Mouse (Mus musculus): ENCODE measurements around the gene Map2k6.
"Not testable (repeated sequence)": the region's sequence is repeated elsewhere in the genome, so short reads cannot be mapped to it uniquely, and the experiment has no call there.

The Map2k6 gene

DNA sequence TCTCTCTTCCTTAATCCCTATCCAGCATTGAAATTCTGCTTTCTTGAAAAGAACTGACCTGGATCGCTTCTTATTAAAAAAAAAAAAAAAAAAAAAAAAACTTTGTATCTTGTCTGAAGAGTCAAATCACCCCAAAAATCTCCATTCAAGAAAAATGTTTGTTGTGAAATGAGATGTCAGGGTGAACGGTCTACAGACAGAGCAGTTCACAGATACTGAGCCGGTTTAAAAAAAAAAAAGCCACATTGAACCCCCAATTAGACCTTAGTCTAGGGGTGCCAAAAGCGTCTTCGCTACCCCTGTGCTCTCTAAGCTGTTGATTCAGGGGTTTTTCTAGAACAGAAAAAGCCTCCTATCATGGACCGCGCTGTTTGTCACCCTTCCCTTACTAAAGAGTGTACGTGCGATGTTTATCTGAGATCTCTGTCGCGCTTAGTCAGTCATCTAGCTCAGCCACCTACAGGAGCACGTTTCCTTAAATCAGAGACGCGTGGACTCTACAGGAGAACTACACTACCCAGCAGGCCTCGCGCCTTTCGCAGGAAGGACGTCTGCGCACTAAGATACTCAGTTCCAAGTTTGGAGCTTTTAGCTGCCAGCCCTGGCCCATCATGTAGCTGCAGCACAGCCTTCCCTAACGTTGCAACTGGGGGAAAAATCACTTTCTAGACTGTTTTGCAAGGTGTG, at the start of gene Map2k6:
Map2k6 (plus strand) TSS at position 570 of the 687 bp plus-strand sequence.
- peak; percentile 91 for DNase-seq (ENCODE audit: low read depth, low spot score)

DNA sequence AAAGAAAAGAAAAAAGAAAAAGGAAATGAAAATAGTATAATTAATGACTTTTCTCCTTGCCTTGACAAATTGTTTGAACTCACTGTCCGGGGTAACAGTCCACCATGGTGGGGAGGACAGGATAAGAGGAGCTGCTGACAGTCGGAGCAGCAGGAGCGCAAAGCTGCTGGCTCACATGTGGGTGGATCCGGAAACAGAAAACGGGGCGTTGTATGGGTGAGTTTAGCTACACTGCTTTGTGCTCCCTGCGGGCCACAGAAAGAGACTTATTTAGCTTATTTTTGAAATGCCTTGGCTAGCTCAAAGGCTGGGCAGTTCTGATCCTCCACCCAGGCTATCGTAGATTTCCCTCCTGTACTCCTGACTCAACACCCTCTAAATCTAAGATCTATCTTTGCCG, 44.7 kb upstream of the Map2k6 start:
- no peak for DNase-seq (ENCODE audit: low read depth, low spot score)

DNA sequence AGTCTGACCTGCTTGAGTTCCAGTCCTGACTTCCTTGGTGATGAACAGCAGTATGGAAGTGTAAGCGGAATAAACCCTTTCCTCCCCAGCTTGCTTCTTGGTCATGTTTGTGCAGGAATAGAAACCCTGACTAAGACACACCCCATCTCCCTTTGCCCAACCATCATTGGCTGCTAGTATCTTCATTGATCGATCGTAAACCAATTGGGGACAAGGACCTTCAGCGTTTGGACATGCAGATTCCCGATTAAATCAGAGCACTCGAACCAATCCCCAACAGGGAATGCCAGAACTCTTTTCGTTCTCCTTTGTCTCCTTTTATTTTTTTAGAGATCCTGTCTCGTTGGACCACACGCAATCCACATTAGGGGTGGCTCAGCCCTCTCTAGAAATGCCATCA, 43.8 kb upstream of the Map2k6 start:
- DNase-seq (ENCODE audit: low read depth, low spot score) = not testable (repeated sequence)

DNA sequence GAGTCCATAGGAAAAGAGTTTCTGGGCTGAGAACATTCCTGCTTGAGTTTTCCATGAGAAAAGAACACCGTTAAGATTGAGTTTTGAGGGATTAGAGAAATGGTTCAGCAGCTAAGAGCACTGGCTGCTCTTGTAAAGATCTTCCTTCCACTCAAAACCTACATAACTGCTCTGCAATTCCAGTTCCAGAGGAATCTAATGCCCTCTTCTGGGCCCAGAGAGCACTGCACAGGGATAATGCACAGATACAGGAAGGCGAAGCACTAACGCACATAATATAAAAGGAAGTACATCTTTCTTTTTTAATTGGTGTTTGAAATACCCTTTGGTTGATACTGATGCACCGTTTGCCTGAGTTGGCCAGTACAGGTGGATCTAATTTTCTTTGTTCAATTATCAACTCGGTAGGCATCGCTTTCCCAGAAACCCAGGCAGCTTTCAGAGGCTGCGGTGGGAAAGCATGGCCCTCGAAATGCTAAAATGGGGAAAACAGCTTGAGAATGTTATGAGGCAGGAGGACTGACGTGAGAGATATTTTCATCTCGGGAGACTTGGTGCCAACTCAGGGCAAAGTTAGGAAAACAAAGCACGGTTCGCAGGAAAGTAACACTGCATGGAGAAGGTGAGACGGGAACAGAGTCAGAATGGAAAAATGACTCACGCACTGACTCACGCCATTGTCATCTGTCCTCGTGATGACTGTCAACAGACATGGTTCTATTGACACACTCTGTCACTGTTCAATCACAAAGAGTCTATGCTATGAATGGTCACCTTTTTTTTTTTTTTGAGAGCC, 41.0 kb upstream of the Map2k6 start:
- DNase-seq (ENCODE audit: low read depth, low spot score) = no peak

DNA sequence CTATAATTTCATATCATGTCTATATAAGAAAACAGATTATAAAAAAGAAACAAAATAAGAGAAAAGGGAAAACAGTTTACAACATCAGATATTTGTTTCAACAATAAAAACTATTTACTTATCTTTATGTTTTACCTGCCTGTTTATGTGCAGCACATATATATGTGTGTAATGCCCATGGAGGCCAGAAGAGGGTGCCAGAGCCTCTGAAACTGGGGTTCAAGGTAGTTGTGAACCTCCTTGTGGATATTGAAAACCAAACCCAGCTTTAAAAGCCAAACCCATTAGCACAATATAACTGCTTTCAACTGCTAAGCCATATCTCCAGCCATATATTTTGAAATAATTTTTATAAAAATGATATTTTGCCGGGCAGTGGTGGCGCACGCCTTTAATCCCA, 33.9 kb upstream of the Map2k6 start:
- DNase-seq (ENCODE audit: low read depth, low spot score) = peak; percentile 30

DNA sequence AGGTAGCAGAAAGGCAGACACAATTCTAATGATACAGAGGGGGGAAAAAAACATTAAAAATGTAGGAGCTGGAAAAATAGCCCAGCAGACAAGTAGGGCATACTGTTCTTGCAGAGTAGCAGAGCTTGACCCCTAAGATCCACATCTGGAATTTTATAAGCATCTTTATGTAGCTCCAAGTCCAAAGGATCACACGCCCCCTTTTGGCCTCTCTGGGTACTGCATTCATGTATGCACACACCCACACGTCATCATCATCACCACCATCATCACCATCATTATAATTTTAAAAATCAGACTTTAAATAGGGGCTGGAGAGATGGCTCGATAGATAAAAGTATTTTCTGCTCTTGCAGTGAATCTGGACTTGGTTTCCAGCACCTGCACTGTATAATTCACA, 32.0 kb upstream of the Map2k6 start:
- DNase-seq (ENCODE audit: low read depth, low spot score) = no peak

DNA sequence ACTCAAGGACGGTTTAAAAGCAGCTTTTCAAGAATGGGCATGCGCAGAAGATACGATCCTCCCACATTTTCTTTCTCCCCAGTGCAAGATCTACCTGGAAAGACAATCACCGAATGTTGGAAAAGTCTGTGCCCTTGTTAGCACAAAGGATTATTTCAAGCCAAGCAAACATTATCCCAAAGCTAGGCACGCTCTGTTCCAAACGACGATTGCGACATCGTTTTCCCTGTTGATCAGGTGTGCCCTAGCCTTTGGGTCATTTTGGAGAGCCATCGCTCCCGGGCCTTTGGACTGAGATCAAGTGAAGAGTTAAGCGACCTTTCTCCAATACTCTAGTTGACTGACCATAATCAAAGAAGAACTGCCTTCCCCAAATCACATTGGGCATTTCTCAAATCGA, 31.3 kb upstream of the Map2k6 start:
- no peak for DNase-seq (ENCODE audit: low read depth, low spot score)

DNA sequence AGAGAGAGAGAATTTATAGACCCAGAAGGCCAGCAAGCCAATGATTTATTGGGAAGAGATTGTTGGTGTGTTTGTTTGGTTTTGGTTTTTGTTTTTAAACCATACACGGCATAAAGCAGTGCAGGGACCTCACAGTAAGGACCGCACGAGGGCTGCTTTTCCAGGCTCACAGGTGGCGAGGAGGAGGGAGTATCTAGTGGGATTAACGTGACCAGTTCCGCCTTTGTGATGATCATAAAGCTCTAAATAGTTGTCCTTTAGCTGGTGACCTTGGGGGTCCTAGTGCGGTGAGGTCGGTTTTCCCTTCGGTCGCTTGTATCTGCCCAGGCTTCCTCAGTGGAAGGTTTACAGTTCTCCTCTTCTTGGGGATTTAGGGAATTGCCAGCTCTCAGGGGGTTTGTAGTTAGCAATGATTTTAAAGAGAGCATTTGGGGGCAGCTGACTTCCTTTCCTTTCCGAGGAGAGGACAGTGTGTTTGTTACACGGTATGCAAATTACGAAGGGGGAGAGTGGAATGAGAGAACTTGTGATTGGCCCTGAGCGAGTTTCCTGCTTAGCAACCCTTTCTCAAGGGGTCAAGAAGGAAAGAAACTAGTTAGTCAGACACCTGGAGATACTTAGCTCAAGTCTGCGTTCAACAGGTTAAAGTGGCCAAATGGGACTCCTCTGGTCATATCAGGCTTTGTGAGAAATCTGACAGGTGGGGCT, 29.5 kb upstream of the Map2k6 start:
- DNase-seq (ENCODE audit: low read depth, low spot score) = no peak

DNA sequence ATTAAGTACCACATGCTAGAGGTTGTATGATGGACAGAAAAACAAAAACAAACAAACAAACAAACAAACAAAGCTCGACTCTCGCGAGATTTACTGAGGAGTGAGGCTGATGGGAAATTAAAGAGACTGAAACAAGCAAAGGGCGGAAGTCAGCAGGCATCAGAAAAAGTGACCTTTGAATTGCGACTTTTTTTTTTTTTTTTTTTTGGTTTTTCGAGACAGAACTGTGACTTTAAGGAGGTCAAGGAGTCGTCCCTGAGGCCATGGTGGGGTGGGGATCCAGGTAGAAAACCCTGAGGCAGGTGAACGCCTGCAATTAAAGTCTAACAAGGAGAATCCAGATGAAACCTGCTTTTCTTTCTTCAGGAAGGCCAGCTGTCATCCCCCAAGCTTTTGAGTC, 27.1 kb upstream of the Map2k6 start:
- DNase-seq (ENCODE audit: low read depth, low spot score) = no peak

DNA sequence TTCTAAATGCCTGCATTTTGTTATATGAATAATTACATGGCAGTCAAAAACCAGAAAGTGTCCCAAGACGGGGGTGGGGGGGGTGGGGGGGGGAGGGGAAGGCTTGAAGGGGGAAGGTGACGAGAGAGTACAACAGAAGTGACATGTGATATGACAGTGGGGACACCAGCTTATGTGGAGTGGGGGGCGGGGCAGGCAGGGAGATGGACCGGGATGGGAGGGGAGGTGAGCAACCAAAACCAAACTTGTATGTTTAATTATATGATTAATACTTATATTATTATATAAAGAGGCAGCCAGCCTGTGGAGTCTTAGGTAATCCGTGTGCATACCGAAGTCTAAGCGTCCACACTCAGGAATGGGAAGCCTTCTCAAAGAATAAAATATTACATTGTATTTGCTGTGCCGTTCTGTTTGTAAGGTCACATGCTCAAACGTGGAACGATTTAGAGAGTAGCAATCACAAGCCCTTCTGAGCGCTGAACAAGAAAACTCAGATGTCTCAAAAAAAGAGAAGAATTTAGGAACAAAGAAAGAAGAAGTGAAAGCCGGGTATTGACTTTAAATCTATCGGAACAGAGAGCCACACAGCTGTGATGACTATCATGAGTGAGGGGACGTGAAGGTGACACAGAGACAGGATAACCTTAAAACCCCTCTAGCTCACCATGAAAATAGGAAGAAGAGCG, 26.5 kb upstream of the Map2k6 start:
- DNase-seq (ENCODE audit: low read depth, low spot score) = no peak

DNA sequence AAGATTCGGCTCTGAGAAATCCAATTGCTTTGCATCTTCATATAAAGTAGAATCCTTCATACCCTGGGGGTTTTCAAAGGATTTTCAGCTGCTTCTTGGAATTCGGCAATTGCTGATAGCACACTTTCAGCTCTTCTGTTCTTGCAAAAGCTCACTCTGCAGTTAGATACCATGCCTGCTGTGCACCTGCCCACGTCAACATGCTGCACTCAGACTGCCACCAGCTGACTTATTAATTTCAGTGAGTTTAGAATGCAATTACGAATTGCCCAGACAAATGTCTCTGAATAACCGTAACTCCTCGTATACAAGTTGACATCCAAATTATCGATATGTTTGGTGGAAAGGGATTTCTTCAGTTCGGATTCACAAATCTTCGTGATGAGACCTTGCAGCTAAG, 24.9 kb upstream of the Map2k6 start:
- DNase-seq (ENCODE audit: low read depth, low spot score) = no peak

DNA sequence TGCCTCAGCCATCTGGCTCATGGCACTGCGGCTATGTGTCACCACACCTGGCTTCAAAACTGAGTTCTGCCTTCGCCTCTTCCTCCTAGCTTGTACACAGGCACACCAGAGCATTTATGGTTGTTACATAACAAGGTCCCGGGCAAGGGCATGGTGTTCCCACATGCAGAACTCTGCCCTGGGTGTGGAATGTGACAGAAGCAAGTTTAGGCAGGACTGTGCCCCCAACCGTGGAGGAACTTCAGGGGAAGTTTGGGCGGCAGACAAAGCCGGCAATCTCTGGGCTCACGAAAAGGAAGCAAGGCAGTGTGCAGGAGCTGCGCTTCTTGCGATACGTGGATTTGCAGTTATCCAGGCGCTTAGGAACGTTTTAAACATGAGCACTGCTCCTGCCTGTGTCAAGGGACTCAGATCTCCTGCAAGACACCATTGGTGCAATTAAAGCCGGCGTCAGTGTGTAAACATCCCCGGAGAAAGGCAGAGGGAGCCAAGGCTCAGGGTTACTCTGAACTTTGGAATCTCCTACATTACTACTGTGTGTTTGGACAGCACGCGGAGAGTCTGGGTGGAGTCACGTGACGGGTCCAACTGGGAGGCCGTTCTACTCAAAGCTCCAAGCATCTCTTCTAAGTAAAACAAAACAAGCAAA, 19.1 kb upstream of the Map2k6 start:
- DNase-seq (ENCODE audit: low read depth, low spot score) = no peak

DNA sequence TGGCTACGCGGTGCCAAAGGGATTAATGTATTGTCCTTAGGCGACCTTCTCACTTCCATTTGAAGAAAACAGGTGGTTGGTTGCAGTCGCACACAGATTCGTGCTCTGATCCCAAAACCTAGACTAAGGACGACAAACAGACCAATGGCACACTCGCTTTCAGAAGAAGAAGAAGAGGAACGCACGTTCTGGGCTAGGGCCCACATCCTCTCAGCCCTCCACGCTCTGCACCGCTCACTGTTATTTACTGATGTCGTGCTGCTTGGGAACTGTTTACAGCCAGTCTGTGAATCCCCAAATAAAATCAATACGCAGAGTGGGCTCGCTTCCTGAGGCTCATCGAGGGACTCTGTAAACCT, 18.6 kb upstream of the Map2k6 start:
- no peak for DNase-seq (ENCODE audit: low read depth, low spot score)

DNA sequence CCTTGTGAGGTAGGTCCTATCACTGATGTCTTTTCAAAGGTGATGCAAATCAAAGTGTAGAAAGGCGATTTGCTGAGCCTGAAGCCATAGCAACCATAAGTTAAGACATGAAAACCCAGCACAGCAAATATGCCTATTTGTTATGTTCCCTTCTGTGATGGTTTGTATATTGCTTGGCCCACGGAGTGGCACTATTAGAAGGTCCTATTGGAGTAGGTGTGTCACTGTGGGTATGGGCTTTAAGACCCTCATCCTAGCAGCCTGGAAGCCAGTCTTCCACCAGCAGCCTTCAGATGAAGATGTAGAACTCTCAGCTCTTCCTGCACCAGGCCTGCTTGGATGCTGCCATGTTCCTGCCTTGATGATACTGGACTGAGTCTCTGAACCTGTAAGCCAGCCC, 13.4 kb upstream of the Map2k6 start:
- DNase-seq (ENCODE audit: low read depth, low spot score) = no peak

DNA sequence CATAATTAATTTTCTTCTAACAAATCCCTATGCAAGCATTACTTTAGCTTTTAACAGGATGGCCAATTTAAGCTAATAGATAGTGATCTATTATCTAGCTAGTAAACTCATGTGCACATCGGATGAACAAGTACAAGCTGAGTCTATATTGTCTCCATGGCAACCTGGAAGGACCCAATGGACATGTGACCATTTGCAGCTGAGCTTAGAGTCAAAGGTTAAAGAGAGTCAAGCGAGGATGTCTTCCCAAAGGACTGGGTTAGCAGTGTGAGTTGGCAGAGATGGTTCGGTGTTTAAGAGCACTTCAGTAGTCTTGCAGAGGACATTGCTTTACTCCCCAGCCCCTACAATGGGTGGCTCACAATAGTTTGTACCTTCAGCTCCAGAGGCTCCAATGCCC, 6.2 kb upstream of the Map2k6 start:
- no peak for DNase-seq (ENCODE audit: low read depth, low spot score)

DNA sequence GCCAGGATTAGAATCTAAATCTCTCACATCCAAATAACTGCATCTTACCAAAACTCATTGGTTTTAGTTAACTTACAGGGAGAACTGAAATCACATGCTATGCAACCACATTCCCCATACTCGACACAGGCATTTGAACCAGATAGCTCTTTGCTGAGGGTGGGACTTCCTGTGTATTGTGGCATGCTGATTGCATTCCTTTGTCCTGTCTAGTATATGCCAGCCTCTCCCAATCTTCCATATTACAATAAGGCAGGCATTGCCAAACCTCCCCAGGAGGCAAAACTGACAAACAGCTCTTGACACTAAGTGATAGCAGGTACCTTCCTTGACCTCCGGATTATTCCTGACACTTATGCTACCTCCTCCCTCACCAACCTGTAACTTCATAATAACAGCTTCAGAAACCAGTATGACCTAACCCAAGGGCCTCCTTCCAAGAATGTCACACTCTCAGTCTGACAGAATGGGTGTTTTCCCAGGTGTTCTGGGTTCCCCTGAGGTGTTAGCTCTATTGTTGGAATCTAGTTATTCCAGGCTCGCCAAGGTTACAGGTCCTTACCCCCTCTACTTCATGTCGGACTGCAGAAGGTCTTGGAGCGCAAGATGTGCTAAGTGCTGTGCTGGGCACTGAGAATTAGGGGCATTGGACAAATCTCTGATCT, 4.0 kb upstream of the Map2k6 start:
- DNase-seq (ENCODE audit: low read depth, low spot score) = no peak

DNA sequence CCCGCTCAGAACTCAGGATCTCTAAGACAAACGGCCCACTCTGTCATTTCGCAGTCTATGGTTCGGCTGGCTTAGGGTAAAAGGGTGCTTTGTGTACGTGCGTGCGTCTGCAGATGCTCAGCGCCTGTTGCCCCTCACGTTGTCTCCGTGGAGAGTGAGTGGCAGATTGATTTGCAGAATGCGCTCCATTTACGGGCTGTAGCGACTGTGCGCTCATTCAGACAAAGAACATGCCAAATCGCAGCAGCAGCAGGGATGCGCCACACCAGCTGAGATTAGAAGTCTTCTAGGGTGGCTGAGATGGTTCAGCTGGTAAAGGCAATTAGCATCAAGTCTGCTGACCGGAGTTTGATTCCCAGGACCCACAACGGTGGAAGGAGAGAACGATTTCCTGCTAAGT, 2.8 kb upstream of the Map2k6 start:
- no peak for DNase-seq (ENCODE audit: low read depth, low spot score)

DNA sequence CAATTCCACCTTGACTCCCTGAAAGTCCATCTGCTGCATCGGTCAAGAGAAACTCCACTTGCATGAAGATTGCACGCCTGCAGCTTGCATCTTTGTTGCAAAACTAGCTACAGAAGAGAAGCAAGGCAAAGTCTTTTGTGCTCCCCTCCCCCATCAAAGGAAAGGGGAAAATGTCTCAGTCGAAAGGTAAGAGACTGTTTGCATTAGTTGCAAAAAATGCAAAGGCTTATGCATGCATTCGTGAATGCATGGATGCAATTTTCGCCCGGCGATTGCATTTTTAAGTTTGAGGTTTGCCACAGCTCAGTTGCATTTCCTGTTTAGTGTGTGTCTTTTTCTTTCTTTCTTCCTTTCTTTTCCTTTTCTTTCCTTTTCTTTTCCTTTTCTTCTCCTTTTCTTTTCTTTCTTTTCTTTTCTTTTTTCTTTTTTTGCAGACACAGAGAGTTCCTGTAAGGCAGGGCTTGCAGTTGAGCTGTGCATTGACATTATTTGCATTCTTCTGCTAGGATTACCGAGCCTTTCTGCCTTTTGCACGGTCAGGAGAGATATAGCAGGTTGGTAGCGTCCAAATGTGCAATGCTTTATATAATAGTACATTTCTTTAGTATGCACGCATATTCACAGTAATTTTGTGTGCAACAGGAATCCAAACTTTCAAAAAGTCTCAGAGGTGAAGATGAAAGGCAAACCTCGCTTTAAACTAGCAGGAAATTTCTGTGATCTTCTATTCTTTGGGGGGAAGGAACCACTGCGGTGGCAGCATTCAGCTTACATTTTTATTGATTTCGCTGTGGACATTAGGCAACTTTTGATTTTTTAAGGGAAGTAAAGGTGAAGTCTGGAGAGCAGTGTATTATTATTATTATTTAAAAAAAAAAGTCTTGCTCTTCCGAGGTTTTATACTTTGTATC, 573 bp downstream of the Map2k6 start:
- peak; percentile 11 for DNase-seq (ENCODE audit: low read depth, low spot score)

DNA sequence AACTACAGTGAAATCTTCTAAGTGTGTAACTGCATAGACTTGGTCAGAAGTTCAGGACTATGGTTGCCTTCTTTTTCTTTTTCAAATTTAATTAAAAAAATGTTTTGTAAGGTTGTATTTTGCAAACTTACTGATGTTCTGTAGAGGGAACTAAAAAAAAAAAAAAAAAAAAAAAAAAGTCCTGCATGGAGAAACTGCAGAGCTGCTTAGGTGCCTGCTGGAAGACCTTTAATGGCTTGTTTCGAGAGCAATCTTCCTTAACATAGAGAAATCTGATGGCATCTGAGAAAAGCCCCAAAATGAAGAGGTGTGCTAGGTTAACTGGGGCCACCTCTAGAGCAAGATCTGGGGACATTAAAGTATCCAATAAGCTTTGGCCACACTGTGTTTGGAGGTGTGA, 1.4 kb downstream of the Map2k6 start:
- DNase-seq (ENCODE audit: low read depth, low spot score) = no peak

DNA sequence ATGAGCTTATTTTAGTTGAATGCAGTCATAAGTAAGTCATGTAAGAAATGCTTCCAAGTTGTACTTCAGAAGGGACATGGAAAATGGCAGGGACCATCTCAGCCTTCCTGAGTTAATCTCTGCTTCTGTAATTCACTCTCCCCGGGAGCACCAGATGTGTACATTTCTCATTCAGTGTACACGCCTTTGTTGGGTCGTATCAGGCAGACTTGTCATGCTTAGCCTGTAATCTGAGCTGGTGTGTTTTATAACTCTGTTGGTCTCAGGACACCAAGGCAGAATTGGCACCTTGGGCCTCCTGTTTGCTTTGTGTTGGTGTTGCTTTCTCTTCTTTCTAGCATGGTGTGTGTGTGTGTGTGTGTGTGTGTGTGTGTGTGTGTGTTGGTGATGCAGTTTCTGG, 3.7 kb downstream of the Map2k6 start:
- no peak for DNase-seq (ENCODE audit: low read depth, low spot score)

Data from CD4-positive helper T cell, adult 2 months (primary cell).